Mouse (Mus musculus): ENCODE data around the gene B4galnt3.
A peak's percentile ranks its signal among the peaks of the same experiment; 100 is the strongest.

Gene B4galnt3

GRCm38 (mm10) chr6:120186594-120186993 is 107.8 kb downstream of the B4galnt3 start:
- no peak for DNase-seq (ENCODE audit: low spot score in 2 of 2)

GRCm38 (mm10) chr6:120185756-120186155 is 108.6 kb downstream of the B4galnt3 start:
- no peak for DNase-seq (ENCODE audit: low spot score in 2 of 2)

DNA sequence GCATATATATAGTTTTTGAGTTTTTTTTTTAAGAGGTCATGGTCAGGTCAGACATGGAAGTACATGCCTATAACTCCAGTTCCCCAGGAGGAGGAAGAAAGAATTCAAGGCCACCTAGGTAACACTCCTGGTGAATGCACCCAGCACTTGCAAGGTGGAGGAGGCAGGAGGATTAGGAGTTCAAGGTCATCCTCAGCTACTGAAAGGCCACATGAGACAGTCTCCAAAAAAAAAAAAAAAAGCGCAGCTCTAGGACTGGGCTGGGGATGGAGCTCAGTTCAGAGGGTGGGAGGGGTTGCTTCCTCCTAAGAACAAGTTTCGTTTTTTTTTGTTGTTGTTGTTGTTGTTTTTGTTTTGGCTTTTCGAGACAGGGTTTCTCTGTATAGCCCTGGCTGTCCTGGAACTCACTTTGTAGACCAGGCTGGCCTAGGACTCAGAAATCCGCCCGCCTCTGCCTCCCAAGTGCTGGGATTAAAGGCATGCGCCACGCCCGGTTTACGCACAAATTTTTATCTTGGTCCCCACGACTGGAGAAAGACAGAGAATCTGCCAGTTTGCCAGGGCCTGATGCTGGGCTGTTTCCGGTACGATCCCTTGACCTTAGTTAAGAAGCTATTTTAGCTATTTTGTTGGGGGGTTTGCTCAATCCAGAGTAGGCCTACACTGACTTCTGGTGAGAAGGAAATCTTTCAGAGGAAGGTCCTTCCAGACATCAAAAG is 109.2 kb downstream of the B4galnt3 start:
- DNase-seq (ENCODE audit: low spot score in 2 of 2): no peak

GRCm38 (mm10) chr6:120183771-120184170 is 110.6 kb downstream of the B4galnt3 start:
- DNase-seq (ENCODE audit: low spot score in 2 of 2): no peak

DNA sequence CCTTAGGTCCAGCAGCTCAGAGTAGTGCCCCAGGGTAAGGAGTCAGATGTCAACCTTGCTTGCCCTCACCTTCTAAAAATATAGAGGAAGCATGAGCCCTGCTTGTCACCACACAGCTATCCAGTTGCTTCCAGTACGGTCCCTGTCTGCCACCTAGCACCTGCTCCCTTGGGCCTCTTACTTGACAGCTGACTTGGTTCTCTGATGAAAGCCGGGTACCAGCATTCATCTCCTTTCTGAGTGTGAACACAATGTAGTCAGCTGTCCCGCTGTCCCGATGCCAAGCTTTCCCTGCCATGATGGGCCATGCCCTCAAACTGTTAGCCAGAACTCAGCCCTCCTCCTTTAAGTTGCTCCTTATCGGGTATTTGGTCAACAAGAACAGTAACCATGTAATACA is 112.2 kb downstream of the B4galnt3 start:
- DNase-seq (ENCODE audit: low spot score in 2 of 2): no peak

DNA sequence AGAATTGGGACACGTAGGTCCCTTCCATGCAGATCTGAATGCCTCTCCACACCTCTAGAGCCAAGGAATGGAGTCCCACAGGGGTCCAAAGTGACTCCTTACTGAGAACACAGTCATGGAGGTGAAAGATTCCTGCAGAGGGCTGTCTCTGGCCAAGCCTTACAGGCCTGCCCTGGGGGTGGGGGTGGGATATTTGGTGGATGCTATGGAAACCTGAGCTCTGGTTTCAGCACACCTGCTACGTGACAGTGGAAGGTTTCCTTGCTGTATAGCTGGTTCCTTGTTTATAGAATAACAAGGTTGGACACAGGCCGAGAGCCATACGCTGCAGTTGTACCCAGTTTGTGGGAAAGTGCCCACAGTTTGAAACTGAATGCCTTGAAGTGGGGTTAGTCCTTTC is 113.9 kb downstream of the B4galnt3 start:
- DNase-seq (ENCODE audit: low spot score in 2 of 2): no peak

- DNase-seq (ENCODE audit: low spot score in 2 of 2): no peak
Observed at GRCm38 (mm10) chr6:120179756-120180206, 114.6 kb downstream of the B4galnt3 start.

- DNase-seq (ENCODE audit: low spot score in 2 of 2): no peak
Observed at GRCm38 (mm10) chr6:120179044-120179755, 115.2 kb downstream of the B4galnt3 start.

GRCm38 (mm10) chr6:120175650-120176049 is 118.7 kb downstream of the B4galnt3 start:
- DNase-seq (ENCODE audit: low spot score in 2 of 2): no peak

GRCm38 (mm10) chr6:120174602-120175115 is 119.7 kb downstream of the B4galnt3 start:
- no peak for DNase-seq (ENCODE audit: low spot score in 2 of 2)

DNA sequence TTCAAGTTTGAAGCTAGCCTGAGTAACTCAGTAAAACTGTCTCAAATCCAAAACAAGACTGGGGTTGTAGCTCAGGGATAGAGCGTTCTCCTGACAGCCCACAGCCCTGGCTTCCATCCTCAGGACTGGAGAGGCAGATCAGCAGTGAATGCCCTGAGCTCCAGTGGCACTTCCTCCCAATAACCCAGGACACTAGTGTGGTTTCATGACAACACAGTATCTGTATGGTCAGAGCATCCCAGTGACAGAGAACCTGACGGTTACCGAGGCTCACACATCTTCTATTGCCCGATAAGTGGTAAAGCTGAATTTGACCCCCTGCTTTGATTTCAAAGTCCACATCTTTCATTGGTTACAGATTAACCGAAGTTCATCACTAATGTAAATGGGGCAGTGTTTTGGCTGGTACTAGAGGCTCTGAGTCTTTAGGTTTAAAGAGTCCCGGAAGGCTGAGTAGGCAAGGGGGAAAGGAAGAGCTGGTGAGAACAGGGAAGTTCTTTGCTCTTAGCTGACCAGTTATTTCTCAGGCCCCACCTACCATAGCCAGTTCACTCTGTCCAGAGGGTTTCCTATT is 120.2 kb downstream of the B4galnt3 start:
- DNase-seq (ENCODE audit: low spot score in 2 of 2): no peak

DNA sequence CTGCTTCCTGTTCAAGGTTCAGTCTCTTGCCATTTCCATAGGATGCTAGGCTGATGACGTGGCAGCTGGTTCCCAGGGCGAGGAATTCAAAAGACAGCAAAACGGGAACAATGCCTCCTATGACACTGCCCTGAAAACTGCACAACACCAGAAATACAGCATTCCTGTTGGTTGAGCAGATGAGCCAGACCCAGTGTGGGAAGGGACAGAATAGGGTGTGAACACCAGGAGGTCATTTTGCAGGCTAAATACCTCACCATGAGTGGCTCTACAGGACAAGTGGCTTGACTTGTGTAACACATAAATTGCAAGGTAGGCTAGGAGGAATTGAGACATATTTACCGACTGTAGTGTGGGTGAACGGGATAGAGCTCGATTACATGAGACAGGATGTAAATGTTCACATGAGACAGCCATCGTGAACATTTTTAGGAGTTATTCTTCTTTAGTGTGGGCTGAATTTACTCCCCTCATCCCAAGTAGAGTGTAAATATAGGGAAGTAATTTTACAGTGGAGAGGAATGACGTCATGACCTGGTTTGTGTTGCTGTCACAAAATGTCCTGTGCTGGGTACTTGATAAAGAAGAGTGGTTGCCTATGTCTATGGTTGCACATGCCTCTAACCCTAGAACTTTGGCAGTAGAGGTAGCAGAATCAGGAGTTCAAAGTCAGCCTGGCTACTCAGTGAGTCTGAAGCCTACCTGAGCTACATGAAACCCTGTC is 121.9 kb downstream of the B4galnt3 start:
- no peak for DNase-seq (ENCODE audit: low spot score in 2 of 2)

DNA sequence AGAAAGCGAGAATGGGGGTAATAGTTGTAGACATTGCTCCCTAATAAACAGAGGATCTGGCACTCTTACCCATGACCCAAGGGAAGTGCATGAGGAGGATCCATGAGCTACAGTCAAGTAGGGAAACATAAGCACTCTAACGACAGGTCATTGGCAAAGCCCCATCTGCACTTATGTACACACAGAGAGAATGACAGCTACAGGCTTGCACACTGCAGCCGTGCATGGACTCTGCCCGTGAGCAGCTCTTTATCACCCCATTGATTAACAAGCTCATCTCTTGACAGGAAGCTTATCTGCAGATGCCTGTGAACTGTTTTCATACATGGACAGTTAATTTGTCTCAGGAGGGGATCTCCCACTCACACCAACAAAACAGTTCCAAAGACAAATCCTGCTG is 126.8 kb downstream of the B4galnt3 start:
- no peak for DNase-seq (ENCODE audit: low spot score in 2 of 2)

GRCm38 (mm10) chr6:120164765-120165164 is 129.6 kb downstream of the B4galnt3 start:
- no peak for DNase-seq (ENCODE audit: low spot score in 2 of 2)

- no peak for DNase-seq (ENCODE audit: low spot score in 2 of 2)
Observed at GRCm38 (mm10) chr6:120162928-120163327, 131.4 kb downstream of the B4galnt3 start.

- DNase-seq (ENCODE audit: low spot score in 2 of 2): peak in 1 of 2 experiments; percentile 32
Observed at GRCm38 (mm10) chr6:120159133-120159901, 135.0 kb downstream of the B4galnt3 start.

DNA sequence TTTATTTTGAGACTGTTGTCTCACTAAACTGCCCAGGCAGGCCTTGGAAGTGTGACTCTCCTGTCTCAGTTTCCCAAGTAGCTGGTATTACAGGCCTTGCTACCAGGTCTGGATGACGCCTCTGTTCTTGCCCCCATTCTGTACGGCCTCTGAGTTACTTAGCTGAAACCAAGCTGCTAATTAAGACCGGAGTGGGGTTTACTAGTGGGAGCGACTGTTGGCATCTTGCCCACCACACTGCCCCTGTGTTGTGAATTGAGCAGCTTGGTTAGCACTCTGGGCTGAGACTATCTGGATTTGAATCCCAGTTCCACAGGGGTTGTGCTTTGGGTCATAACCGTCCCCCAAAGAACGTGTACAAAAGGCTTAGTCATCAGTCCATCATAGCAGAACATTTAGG is 136.9 kb downstream of the B4galnt3 start:
- DNase-seq (ENCODE audit: low spot score in 2 of 2): no peak

DNA sequence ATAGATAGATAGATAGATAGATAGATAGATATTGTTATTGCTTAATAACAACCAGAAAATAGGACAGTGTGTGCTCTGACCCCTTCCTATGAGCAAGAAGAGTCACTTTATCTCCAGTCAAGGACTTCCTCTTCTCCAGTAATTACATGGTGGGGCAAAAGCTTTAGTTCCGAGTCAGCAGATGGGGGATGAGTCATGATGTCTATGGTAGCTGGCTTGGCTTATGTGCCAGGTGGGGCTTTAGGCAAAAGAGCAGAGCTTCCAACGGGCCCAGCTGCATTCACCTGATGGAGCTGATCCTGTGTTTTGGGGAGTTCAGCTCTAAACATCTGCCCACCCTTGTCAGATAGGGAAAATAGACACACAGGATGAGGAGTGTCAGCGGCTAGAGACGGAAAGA is 138.8 kb downstream of the B4galnt3 start:
- DNase-seq (ENCODE audit: low spot score in 2 of 2): no peak

DNA sequence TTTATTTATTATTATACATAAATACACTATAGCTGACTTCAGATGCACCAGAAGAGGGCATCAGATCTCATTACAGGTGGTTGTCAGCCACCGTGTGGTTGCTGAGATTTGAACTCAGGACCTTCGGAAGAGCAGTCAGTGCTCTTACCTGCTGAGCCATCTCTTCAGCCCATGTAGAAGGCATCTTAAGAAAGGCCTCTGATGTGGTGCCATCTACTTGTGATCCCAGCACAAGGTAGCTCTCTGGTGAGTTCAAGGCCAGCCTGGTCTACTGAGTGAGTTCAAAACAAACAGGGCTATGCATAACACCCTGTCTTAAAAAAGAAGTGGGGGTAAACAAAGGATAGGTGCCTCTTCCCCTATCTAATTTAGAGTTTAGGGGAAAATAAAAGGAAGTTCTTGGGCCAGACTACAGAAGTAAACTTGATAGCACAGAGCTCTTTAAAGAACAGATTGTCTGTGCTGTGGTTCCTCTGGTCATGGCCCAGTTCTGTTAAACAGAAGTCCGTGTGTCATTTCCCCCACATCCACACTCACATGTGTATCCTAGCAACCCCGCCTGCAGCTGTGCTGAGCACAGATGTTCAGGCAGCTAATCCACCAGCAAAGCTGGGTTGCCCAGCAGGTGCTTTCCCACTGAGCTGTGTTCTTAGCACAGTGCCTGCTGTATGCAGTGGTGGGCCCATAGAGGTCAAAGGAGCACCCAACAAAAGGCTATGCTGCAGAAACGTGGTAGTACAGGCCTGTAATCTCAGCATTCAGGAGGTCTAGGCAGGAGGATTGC is 139.6 kb downstream of the B4galnt3 start:
- DNase-seq (ENCODE audit: low spot score in 2 of 2): no peak
